Mouse (Mus musculus) olfactory bulb, adult 2 months (tissue): ENCODE measurements around the gene Gm20604.

Experiments
- CTCF ChIP-seq: fragments of 200-500 bp; IDR thresholded peaks from 2 replicates; pipeline ENCODE4 v1.5.1; 2012; ENCODE audit warnings: low read depth, mild to moderate bottlenecking, low read length, moderate library complexity; ENCODE audit not compliant: insufficient read depth
- POLR2A ChIP-seq: fragments of 200-500 bp; IDR thresholded peaks from 2 replicates; pipeline ENCODE4 v1.6.1; 2012; ENCODE audit warnings: mild to moderate bottlenecking, low read depth, low read length, moderate library complexity; ENCODE audit not compliant: insufficient read depth

DNA sequence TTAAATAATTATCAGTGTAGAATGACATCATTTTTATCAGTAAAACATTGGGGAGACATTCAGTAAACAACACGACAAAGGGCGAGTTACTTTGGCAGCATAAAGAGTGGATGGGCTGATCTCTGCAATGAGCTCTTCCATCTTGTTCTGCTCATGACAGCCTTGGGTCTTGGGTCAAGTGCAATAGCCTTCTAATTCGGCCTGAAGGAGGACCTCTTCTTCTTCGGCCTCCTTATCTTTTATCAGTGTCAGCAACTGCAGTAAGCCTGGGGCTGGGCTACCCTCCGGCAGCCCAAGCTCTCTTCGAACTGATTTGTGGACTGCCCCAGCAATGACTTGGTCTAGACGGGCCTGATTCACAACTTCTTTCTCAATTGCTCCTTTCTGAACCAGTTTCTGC lies 16.4 kb downstream of the Gm20604 start:
- TF ChIP-seq POLR2A (no peak), CTCF (no peak)
